Mouse (Mus musculus) hindbrain, embryonic 10.5 days (tissue): ENCODE measurements at regions not wholly inside any gene's neighbourhood (a gene's known extent, or its start where the extent isn't known, plus 50 kb on each side); places are given as distances from the start of the nearest gene placed in this dataset.
A peak's percentile ranks its signal among the peaks of the same experiment; 100 is the strongest.

ENCODE experiments used
- DNase-seq: peaks from one replicate; pipeline ENCODE4 v3.0.0-alpha.2; 2017; ENCODE audit warnings: low spot score
- H3K27ac ChIP-seq: fragments of 300-500 bp; sonication (generic); 2 replicates; pipeline ENCODE4 v1.5.1; 2016; ENCODE audit warnings: mild to moderate bottlenecking, moderate library complexity
- H3K27me3 ChIP-seq: fragments of 300-500 bp; sonication (generic); 2 replicates; pipeline ENCODE4 v1.6.1; 2016; ENCODE audit warnings: mild to moderate bottlenecking; ENCODE audit not compliant: poor library complexity, insufficient read depth, severe bottlenecking
- H3K36me3 ChIP-seq: fragments of 300-500 bp; sonication (generic); 2 replicates; pipeline ENCODE4 v1.6.1; 2016; ENCODE audit warnings: mild to moderate bottlenecking, moderate library complexity
- H3K4me1 ChIP-seq: fragments of 300-500 bp; sonication (generic); replicated peaks from 2 replicates; pipeline ENCODE4 v1.6.1; 2016; ENCODE audit warnings: mild to moderate bottlenecking
- H3K4me3 ChIP-seq: fragments of 300-500 bp; sonication (generic); 2 replicates; pipeline ENCODE4 v1.5.1; 2016; ENCODE audit warnings: mild to moderate bottlenecking, moderate library complexity
- H3K9me3 ChIP-seq: fragments of 300-500 bp; sonication (generic); 2 replicates; pipeline ENCODE4 v1.6.1; 2016; ENCODE audit warnings: mild to moderate bottlenecking, moderate library complexity
- WGBS: fragments of 180-500 bp; shearing (Covaris S2); methylation state at CpG from one replicate; pipeline ENCODE4 v1.1.7; 2016; 5-methylcytosine and 5-hydroxymethylcytosine counted together

GRCm38 (mm10) chr10:44691590-44692327, 163.5 kb upstream of the Prdm1 start:
- 82% methylated on average over 15 of the region's 15 CpGs for WGBS
- no peaks in the 10 kb centered on the region for H3K36me3 ChIP-seq

GRCm38 (mm10) chr10:44688555-44688954, 160.3 kb upstream of the Prdm1 start:
- no peaks in the 10 kb centered on the region for H3K27me3 ChIP-seq
- no peak overlapping the region for H3K4me3 ChIP-seq
- H3K36me3 ChIP-seq: no peaks in the 10 kb centered on the region
- H3K27ac ChIP-seq: no peak overlapping the region
- no peaks in the 10 kb centered on the region for H3K9me3 ChIP-seq
- no peaks in the 10 kb centered on the region for H3K4me1 ChIP-seq
- no peak for DNase-seq
- WGBS: 88% methylated on average over 3 of the region's 3 CpGs

More at GRCm38 (mm10) chr10:44691590-44692327, 163.5 kb upstream of the Prdm1 start:
- no peaks in the 10 kb centered on the region for H3K27me3 ChIP-seq
- H3K4me1 ChIP-seq: no peaks in the 10 kb centered on the region
- no peaks in the 10 kb centered on the region for H3K9me3 ChIP-seq
- H3K4me3 ChIP-seq: no peak overlapping the region
- H3K27ac ChIP-seq: no peak overlapping the region
- DNase-seq: no peak

- no peak for DNase-seq
- WGBS: 78% methylated on average over 4 of the region's 4 CpGs
- Histone ChIP-seq H3K36me3 (no peaks in the 10 kb centered on the region), H3K4me1 (no peaks in the 10 kb centered on the region), H3K27me3 (no peaks in the 10 kb centered on the region), H3K9me3 (no peaks in the 10 kb centered on the region), H3K4me3 (no peak overlapping the region), H3K27ac (no peak overlapping the region)
These were observed 157.8 kb upstream of the Prdm1 start for GRCm38 (mm10) chr10:44686055-44686454.

GRCm38 (mm10) chr10:44685215-44685614, 156.9 kb upstream of the Prdm1 start:
- Histone ChIP-seq H3K9me3 (no peaks in the 10 kb centered on the region), H3K27me3 (no peaks in the 10 kb centered on the region), H3K4me3 (no peak overlapping the region), H3K4me1 (no peaks in the 10 kb centered on the region), H3K27ac (no peak overlapping the region), H3K36me3 (no peaks in the 10 kb centered on the region)
- DNase-seq: no peak
- 57% methylated on average over 3 of the region's 3 CpGs for WGBS

DNA sequence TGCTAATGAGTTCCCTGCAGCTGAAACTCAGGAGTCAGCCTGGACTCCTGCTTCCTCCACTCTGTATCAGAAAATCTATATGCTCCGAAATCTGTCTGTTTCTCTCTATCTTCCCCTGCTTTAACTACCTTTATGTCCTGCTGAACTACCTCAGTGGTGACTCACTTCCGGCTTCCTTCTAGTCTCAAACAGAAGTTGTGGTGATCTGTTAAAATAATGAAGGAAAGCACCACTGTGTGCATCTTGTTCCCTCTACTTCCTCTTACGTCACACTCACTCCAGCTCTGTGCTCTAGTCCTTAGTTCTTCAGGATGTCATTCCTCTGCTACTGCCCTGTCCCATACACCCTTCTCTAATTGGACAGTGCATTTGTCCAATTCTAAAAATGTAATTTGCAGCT, 148.2 kb upstream of the Prdm1 start:
- no peak overlapping the region for H3K27ac ChIP-seq
- H3K4me1 ChIP-seq: no peaks in the 10 kb centered on the region
- H3K4me3 ChIP-seq: no peak overlapping the region
- no peaks in the 10 kb centered on the region for H3K36me3 ChIP-seq
- H3K9me3 ChIP-seq: no peaks in the 10 kb centered on the region
- DNase-seq: no peak
- WGBS: 87% methylated on average over 3 of the region's 3 CpGs
- H3K27me3 ChIP-seq: no peaks in the 10 kb centered on the region

- H3K36me3 ChIP-seq: no peaks in the 10 kb centered on the region
- no peaks in the 10 kb centered on the region for H3K27me3 ChIP-seq
- DNase-seq: no peak
- no peaks in the 10 kb centered on the region for H3K4me1 ChIP-seq
- no peaks in the 10 kb centered on the region for H3K9me3 ChIP-seq
- H3K27ac ChIP-seq: no peak overlapping the region
- 88% methylated on average over 4 of the region's 4 CpGs for WGBS
- H3K4me3 ChIP-seq: no peak overlapping the region
These were observed 137.3 kb upstream of the Prdm1 start for GRCm38 (mm10) chr10:44665509-44666144.

GRCm38 (mm10) chr10:44659499-44659898, 131.2 kb upstream of the Prdm1 start:
- H3K27me3 ChIP-seq: no peaks in the 10 kb centered on the region
- no peaks in the 10 kb centered on the region for H3K4me1 ChIP-seq
- no peaks in the 10 kb centered on the region for H3K36me3 ChIP-seq
- no peak for DNase-seq
- H3K27ac ChIP-seq: no peak overlapping the region
- H3K9me3 ChIP-seq: no peaks in the 10 kb centered on the region
- no peak overlapping the region for H3K4me3 ChIP-seq
- 87% methylated on average over 3 of the region's 3 CpGs for WGBS

DNA sequence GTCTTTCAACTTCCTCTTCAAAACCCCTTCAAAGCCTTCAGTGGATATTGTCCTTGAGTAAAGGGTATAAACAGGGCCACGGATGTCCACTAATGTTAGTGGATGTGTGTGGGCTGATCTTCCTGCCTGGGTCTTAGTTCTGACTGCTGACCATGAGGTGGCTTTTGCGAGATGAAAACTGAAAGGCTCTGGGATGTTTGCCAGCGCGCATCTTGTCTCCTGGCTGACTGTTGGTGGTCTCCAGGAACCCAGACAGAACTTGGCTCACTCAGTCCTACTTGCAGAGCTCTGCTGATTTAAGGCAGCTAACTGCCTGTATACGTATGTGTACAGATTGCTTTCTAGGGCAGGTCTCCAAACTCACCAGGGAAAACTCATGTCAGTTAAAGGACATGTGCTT, 125.5 kb upstream of the Prdm1 start:
- H3K4me3 ChIP-seq: no peak overlapping the region
- H3K9me3 ChIP-seq: no peaks in the 10 kb centered on the region
- no peaks in the 10 kb centered on the region for H3K27me3 ChIP-seq
- H3K27ac ChIP-seq: no peak overlapping the region
- WGBS: 87% methylated on average over 5 of the region's 5 CpGs
- no peak for DNase-seq
- no peaks in the 10 kb centered on the region for H3K36me3 ChIP-seq
- H3K4me1 ChIP-seq: no peaks in the 10 kb centered on the region

DNA sequence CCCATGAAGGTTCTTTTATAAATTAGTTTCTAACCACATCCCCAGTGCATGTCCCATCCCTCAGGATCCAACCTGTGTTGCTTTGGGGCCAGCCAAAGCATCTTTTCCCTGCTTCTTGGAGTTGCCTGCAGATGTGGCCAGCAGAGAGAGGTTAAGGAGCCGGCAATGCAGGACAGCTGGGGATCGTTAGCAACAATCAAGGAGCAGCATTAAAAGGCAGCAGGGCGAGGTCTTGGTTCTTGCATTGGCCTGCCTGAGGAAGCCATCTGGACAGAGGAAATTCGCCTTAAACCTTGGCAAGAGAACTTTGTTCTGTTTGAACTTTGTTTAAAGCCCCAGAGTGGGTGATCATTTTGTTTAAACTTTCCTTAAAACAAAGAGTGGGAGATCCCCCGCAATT, 118.7 kb upstream of the Prdm1 start:
- peak; percentile 12 for DNase-seq

DNA sequence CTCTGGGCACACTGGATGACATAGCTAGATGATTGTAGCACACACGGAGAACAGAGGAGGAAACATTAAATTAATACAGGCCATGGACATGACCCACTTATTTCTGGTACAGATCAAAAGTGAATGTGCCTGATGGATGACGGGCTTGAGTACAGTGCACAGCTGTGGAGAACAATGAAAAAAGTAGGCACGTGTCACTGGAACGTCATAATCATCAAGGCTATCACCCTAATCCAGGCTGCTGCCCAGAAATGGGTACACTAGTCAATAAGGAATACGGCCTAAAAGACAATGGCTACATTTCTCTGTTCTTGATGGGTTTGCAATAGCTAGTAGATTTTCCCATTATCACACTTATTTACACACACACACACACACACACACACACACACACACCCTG, 118.3 kb upstream of the Prdm1 start:
- no peaks in the 10 kb centered on the region for H3K9me3 ChIP-seq
- no peak overlapping the region for H3K27ac ChIP-seq
- H3K4me1 ChIP-seq: no peaks in the 10 kb centered on the region
- WGBS: 91% methylated on average over 5 of the region's 5 CpGs
- H3K4me3 ChIP-seq: no peak overlapping the region
- H3K27me3 ChIP-seq: no peaks in the 10 kb centered on the region
- DNase-seq: no peak
- no peaks in the 10 kb centered on the region for H3K36me3 ChIP-seq

More for the DNA sequence above, 118.7 kb upstream of the Prdm1 start:
- no peaks in the 10 kb centered on the region for H3K36me3 ChIP-seq
- H3K27ac ChIP-seq: no peak overlapping the region
- no peaks in the 10 kb centered on the region for H3K27me3 ChIP-seq
- no peak overlapping the region for H3K4me3 ChIP-seq
- H3K9me3 ChIP-seq: no peaks in the 10 kb centered on the region
- no peaks in the 10 kb centered on the region for H3K4me1 ChIP-seq
- 65% methylated on average over 5 of the region's 5 CpGs for WGBS

DNA sequence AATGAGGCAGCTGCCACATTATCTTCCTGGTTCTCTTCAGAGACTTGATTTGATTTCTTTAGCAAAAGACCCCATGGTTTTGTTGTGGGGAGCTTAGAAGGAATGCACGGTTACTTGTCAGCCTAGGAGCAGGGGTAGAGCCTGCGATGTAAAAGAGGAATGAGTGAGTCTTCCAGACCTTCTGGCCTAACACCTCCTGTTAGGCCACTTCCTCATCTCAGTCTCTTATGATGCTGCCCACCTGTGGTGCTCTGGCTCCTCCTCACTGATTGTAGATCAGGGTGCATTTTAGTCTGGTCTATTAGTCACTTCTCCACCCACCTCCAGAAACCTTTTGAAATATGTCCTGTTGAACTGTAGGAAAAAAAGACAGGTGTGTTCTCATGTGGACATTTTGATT, 113.3 kb upstream of the Prdm1 start:
- Histone ChIP-seq H3K9me3 (no peaks in the 10 kb centered on the region), H3K36me3 (no peaks in the 10 kb centered on the region), H3K27ac (no peak overlapping the region), H3K4me1 (no peaks in the 10 kb centered on the region), H3K27me3 (no peaks in the 10 kb centered on the region), H3K4me3 (no peak overlapping the region)
- WGBS: 95% methylated on average over 2 of the region's 2 CpGs
- no peak for DNase-seq

DNA sequence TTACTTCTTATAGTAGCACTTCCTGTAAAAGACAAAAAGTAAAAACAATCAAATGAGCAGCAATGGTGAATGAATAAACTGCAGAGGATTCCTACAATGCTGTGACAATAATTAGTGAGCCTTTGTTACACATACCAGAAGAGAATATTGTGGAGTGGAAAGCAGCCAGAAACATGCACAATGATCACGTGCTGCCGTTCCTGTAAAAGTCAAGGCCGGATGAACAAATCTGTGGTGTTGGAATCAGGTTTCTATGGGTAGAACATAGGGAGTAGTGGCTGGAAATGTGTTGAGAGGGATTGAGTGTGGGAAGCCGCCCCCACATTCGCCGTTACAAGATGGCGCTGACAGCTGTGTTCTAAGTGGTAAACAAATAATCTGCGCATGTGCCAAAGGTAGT, 112.3 kb upstream of the Prdm1 start:
- H3K4me1 ChIP-seq: no peaks in the 10 kb centered on the region

GRCm38 (mm10) chr10:44638678-44639077, 110.4 kb upstream of the Prdm1 start:
- no peaks in the 10 kb centered on the region for H3K27me3 ChIP-seq
- H3K27ac ChIP-seq: no peak overlapping the region
- no peaks in the 10 kb centered on the region for H3K4me1 ChIP-seq
- DNase-seq: no peak
- H3K4me3 ChIP-seq: no peak overlapping the region
- WGBS: 85% methylated on average over 2 of the region's 2 CpGs
- no peaks in the 10 kb centered on the region for H3K36me3 ChIP-seq
- H3K9me3 ChIP-seq: no peaks in the 10 kb centered on the region

More for the DNA sequence above, 112.3 kb upstream of the Prdm1 start:
- H3K4me3 ChIP-seq: no peak overlapping the region
- WGBS: 94% methylated on average over 8 of the region's 8 CpGs
- no peak overlapping the region for H3K27ac ChIP-seq
- no peaks in the 10 kb centered on the region for H3K27me3 ChIP-seq
- H3K9me3 ChIP-seq: no peaks in the 10 kb centered on the region
- no peak for DNase-seq
- H3K36me3 ChIP-seq: no peaks in the 10 kb centered on the region
